9 mouse cellular contexts compared by ENCODE assay signal in the genomic region with DNA sequence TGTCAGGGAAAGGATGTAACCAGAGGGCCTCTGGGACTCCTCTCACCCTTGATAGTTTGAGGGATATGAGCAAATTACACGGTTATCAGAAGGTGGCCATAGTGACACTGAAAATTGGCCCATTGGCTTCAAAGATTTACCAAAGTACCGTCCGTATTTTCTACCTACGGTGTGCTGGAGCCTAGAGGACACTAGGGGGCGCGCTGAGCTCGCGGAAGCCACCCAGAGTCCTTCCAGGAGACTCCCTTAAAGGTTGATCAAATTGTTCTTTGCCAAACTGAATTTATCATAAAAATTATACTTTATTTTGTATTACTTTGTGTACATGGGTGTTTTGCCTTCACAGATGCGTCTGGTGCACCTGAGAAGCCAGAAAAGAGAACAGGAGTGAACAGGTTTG. TPM values are rescaled to one million over a fixed set of nuclear protein-coding genes. Genes with fewer than 3 reads are reported as not detected.
A peak's percentile ranks its signal among the peaks of the same experiment; 100 is the strongest.
DNase-seq lines count a peak whose midpoint lies in the region; ATAC-seq and TF ChIP-seq lines count a peak whose summit lies in the region.
"Had no signal": no experiment of that assay in that cellular context is flagged by ENCODE, and none has a peak within 500 bp of the region (broad histone marks: within the 10 kb centered on the region; RNA-seq: fewer than 3 reads in every experiment).

No protein-coding gene starts in this region.

- intact Hi-C loops in heart, postnatal 14 days (cut with DNase I), result loop anchor here (1.0 kb wide), 1 partner anchor 25 kb away; no protein-coding TSS in a partner anchor

- H3K9ac ChIP-seq in forebrain, embryonic 14.5 days (ENCODE audit: low read length), result no peak overlapping the region
- no peak overlapping the region for H3K9ac ChIP-seq in forebrain, embryonic 12.5 days
- H3K9ac ChIP-seq in ES-E14 (ENCODE audit: insufficient read depth, low read depth, low read length, poor library complexity, severe bottlenecking), result peak overlapping the region; percentile 62; the same call in 1 of the 2 replicates
- H3K9ac ChIP-seq in stomach, postnatal 0 days (ENCODE audit: low read length), result no peak overlapping the region
- H3K9ac ChIP-seq: limb, embryonic 15.5 days had no signal

- peak; percentile 67 for DNase-seq in forebrain, embryonic 14.5 days (ENCODE audit: low spot score)
- no peak for DNase-seq in ES-E14 (ENCODE audit: low read depth, low spot score)
- peak; percentile 11 for DNase-seq in cerebellum, adult 9-11 months
- peak; percentile 69 to 76 for DNase-seq in heart, postnatal 14 days
- DNase-seq in layer of hippocampus, postnatal 10 days (ENCODE audit: low spot score in 2 of 2), result peak; percentile 51 to 67
- peak; percentile 66 for DNase-seq in mesoderm, embryonic 11.5 days (ENCODE audit: low read depth, low spot score)
- peak; percentile 67 for DNase-seq in stomach, postnatal 0 days (ENCODE audit: low spot score)

- H3K4me1 ChIP-seq in forebrain, embryonic 14.5 days (ENCODE audit: control insufficient read depth, insufficient read depth, low read length), result no peaks in the 10 kb centered on the region
- no peaks in the 10 kb centered on the region for H3K4me1 ChIP-seq in forebrain, embryonic 12.5 days
- peaks cover 2 to 14% of the 10 kb centered on the region in 2 experiments; a peak in 3 of 4 replicates for H3K4me1 ChIP-seq in ES-E14 (ENCODE audit: control insufficient read depth in 2 of 2, insufficient read depth in 2 of 2, low read length in 2 of 2, poor library complexity in 1 of 2)
- H3K4me1 ChIP-seq in stomach, postnatal 0 days (replicated peaks; ENCODE audit: control insufficient read depth, insufficient read depth), result no peaks in the 10 kb centered on the region
- H3K4me1 ChIP-seq: limb, embryonic 15.5 days had no signal

- TF ChIP-seq CTCF in stomach, postnatal 0 days (IDR thresholded peaks at IDR 0.05; ENCODE audit: low read depth), result peak; percentile 93

- in situ Hi-C loops in ES-E14 (cut with MboI; ENCODE audit: low sequenced_read_pairs in 2 of 2, unreplicated experiment in 2 of 2), result no loop called here

- no peak overlapping the region for H3K27ac ChIP-seq in forebrain, embryonic 14.5 days (ENCODE audit: low read depth, low read length)
- H3K27ac ChIP-seq in forebrain, embryonic 12.5 days, result no peak overlapping the region
- no peak overlapping the region for H3K27ac ChIP-seq in ES-E14 (ENCODE audit: insufficient read depth, low read depth, low read length, poor library complexity, severe bottlenecking)
- no peak overlapping the region for H3K27ac ChIP-seq in stomach, postnatal 0 days (replicated peaks)
- H3K27ac ChIP-seq: limb, embryonic 15.5 days had no signal

- 2% methylated on average over 9 of the region's 9 CpGs for WGBS in forebrain, embryonic 14.5 days
- 2% methylated on average over 9 of the region's 9 CpGs for WGBS in forebrain, embryonic 12.5 days
- WGBS in stomach, postnatal 0 days, result under 1% methylated on average over 9 of the region's 9 CpGs

- no peak for TF ChIP-seq EP300 in stomach, postnatal 0 days (optimal IDR thresholded peaks at IDR 0.05)

- H3K27me3 ChIP-seq in forebrain, embryonic 14.5 days (replicated peaks; ENCODE audit: control insufficient read depth, insufficient read depth, low read length), result no peaks in the 10 kb centered on the region
- H3K27me3 ChIP-seq in forebrain, embryonic 12.5 days, result no peaks in the 10 kb centered on the region
- H3K27me3 ChIP-seq in stomach, postnatal 0 days (ENCODE audit: control insufficient read depth, insufficient read depth, low read length), result no peaks in the 10 kb centered on the region
- H3K27me3 ChIP-seq: limb, embryonic 15.5 days had no signal

- no peak for ATAC-seq in forebrain, embryonic 14.5 days
- no peak for ATAC-seq in forebrain, embryonic 12.5 days (ENCODE audit: low FRiP score)
- no peak for ATAC-seq in stomach, postnatal 0 days (ENCODE audit: low FRiP score, low TSS enrichment)

- H3K4me2 ChIP-seq in forebrain, embryonic 14.5 days (ENCODE audit: low read length), result no peak overlapping the region
- H3K4me2 ChIP-seq in forebrain, embryonic 12.5 days, result no peak overlapping the region
- no peak overlapping the region for H3K4me2 ChIP-seq in stomach, postnatal 0 days (replicated peaks; ENCODE audit: low read depth)
- H3K4me2 ChIP-seq: limb, embryonic 15.5 days had no signal

- H3K9me3 ChIP-seq in forebrain, embryonic 14.5 days (replicated peaks; ENCODE audit: control insufficient read depth, low read length), result no peaks in the 10 kb centered on the region
- no peaks in the 10 kb centered on the region for H3K9me3 ChIP-seq in forebrain, embryonic 12.5 days
- H3K9me3 ChIP-seq in ES-E14 (ENCODE audit: control insufficient read depth, insufficient read depth, low read depth, low read length), result no peaks in the 10 kb centered on the region
- H3K9me3 ChIP-seq in stomach, postnatal 0 days (ENCODE audit: control insufficient read depth, low read length), result no peaks in the 10 kb centered on the region
- H3K9me3 ChIP-seq: limb, embryonic 15.5 days had no signal

- no peak overlapping the region for H3K4me3 ChIP-seq in forebrain, embryonic 14.5 days (ENCODE audit: low read depth, low read length)
- no peak overlapping the region for H3K4me3 ChIP-seq in forebrain, embryonic 12.5 days (replicated peaks)
- H3K4me3 ChIP-seq in ES-E14 (ENCODE audit: insufficient read depth in 1 of 2, low read depth in 1 of 2, low read length in 2 of 2, poor library complexity in 1 of 2, severe bottlenecking in 1 of 2), result no peak overlapping the region
- no peak overlapping the region for H3K4me3 ChIP-seq in stomach, postnatal 0 days (ENCODE audit: low read depth, low read length)
- H3K4me3 ChIP-seq: limb, embryonic 15.5 days had no signal

- H3K36me3 ChIP-seq in forebrain, embryonic 14.5 days (ENCODE audit: control insufficient read depth, insufficient read depth, low read length), result no peaks in the 10 kb centered on the region
- H3K36me3 ChIP-seq in forebrain, embryonic 12.5 days (replicated peaks), result no peaks in the 10 kb centered on the region
- H3K36me3 ChIP-seq in ES-E14 (ENCODE audit: control insufficient read depth, insufficient read depth, low read length, poor library complexity, severe bottlenecking), result no peaks in the 10 kb centered on the region
- no peaks in the 10 kb centered on the region for H3K36me3 ChIP-seq in stomach, postnatal 0 days (ENCODE audit: control insufficient read depth, insufficient read depth, low read length)
- H3K36me3 ChIP-seq: limb, embryonic 15.5 days had no signal

TF ChIP-seq in ES-E14, 5 proteins besides CTCF, POLR2A, EP300 and RAD21:
- TF ChIP-seq MAFK (IDR thresholded peaks at IDR 0.05; ENCODE audit: insufficient read depth, low read depth, low read length) (no peak), ZC3H11A (IDR thresholded peaks at IDR 0.05; ENCODE audit: borderline replicate concordance, low read depth, low read length) (peak; percentile 90; the same call in 1 of the 2 replicates), ZNF384 (IDR thresholded peaks at IDR 0.05; ENCODE audit: low read depth, low read length) (no peak)

RNA-seq across cellular contexts. Expression of a gene that starts 14.2 kb away (rescaled TPM):
- polyA plus RNA-seq in forebrain, embryonic 14.5 days (2014; fragmentation: Nextera tagmentation; extraction: Ambion mirVana), result 0.23 TPM in 1 of 2 replicates, not detected in the other
- polyA plus RNA-seq in forebrain, embryonic 12.5 days (2016; fragmentation: Nextera tagmentation; extraction: Ambion mirVana), result 0.04 TPM in 1 of 2 replicates, not detected in the other
- total RNA-seq in ES-E14 (2012; rRNA removed), result 2.1 and 3.1 TPM in 2 replicates
- under 1 TPM; 0.12 to 0.20 TPM for total RNA-seq in heart, postnatal 14 days (2021)
- total RNA-seq in layer of hippocampus, postnatal 10 days (2021), result under 1 TPM in 1 of 2 experiments, not detected in 1; 0.07 TPM
- polyA plus RNA-seq in stomach, postnatal 0 days (2015; fragmentation: Nextera tagmentation; extraction: Ambion mirVana), result 0.99 and 1.4 TPM in 2 replicates

RNA-seq across cellular contexts. Expression of a gene that starts 21.8 kb away (rescaled TPM):
- polyA plus RNA-seq in forebrain, embryonic 14.5 days (2014; fragmentation: Nextera tagmentation; extraction: Ambion mirVana), result 0.20 TPM in 1 of 2 replicates, not detected in the other
- polyA plus RNA-seq in forebrain, embryonic 12.5 days (2016; fragmentation: Nextera tagmentation; extraction: Ambion mirVana), result 0.14 TPM in 1 of 2 replicates, not detected in the other
- 844 and 868 TPM in 2 replicates for total RNA-seq in ES-E14 (2012; rRNA removed)
- total RNA-seq in heart, postnatal 14 days (2021), result not detected
- under 1 TPM in 1 of 2 experiments, not detected in 1; 0.25 TPM for total RNA-seq in layer of hippocampus, postnatal 10 days (2021)
- not detected in 2 replicates for polyA plus RNA-seq in stomach, postnatal 0 days (2015; fragmentation: Nextera tagmentation; extraction: Ambion mirVana)
- polyA plus RNA-seq: limb, embryonic 15.5 days had no signal

RNA-seq across cellular contexts. Expression of a gene that starts 32.6 kb away (rescaled TPM):
- polyA plus RNA-seq in forebrain, embryonic 14.5 days (2014; fragmentation: Nextera tagmentation; extraction: Ambion mirVana), result 40.8 and 48.8 TPM in 2 replicates
- polyA plus RNA-seq in forebrain, embryonic 12.5 days (2016; fragmentation: Nextera tagmentation; extraction: Ambion mirVana), result 53.4 and 59.0 TPM in 2 replicates
- 7.6 and 10.5 TPM in 2 replicates for total RNA-seq in ES-E14 (2012; rRNA removed)
- 1 to 10 TPM; 6.0 to 7.9 TPM for total RNA-seq in heart, postnatal 14 days (2021)
- 1 to 10 TPM; 7.5 to 8.0 TPM for total RNA-seq in layer of hippocampus, postnatal 10 days (2021)
- polyA plus RNA-seq in stomach, postnatal 0 days (2015; fragmentation: Nextera tagmentation; extraction: Ambion mirVana), result 32.7 and 34.5 TPM in 2 replicates

RNA-seq across cellular contexts. Expression of a gene that starts 32.8 kb away (rescaled TPM):
- 4.7 and 6.5 TPM in 2 replicates for polyA plus RNA-seq in forebrain, embryonic 14.5 days (2014; fragmentation: Nextera tagmentation; extraction: Ambion mirVana)
- 19.0 and 19.1 TPM in 2 replicates for polyA plus RNA-seq in forebrain, embryonic 12.5 days (2016; fragmentation: Nextera tagmentation; extraction: Ambion mirVana)
- total RNA-seq in ES-E14 (2012; rRNA removed), result 28.5 and 31.8 TPM in 2 replicates
- 1 to 10 TPM; 4.2 to 4.3 TPM for total RNA-seq in heart, postnatal 14 days (2021)
- total RNA-seq in layer of hippocampus, postnatal 10 days (2021), result 1 to 10 TPM; 7.7 to 9.7 TPM
- 7.1 and 7.4 TPM in 2 replicates for polyA plus RNA-seq in stomach, postnatal 0 days (2015; fragmentation: Nextera tagmentation; extraction: Ambion mirVana)

RNA-seq across cellular contexts. Expression of a gene that starts 45.1 kb away (rescaled TPM):
- polyA plus RNA-seq in forebrain, embryonic 14.5 days (2014; fragmentation: Nextera tagmentation; extraction: Ambion mirVana), result 1.5 and 2.0 TPM in 2 replicates
- 5.1 and 5.6 TPM in 2 replicates for polyA plus RNA-seq in forebrain, embryonic 12.5 days (2016; fragmentation: Nextera tagmentation; extraction: Ambion mirVana)
- 2.1 and 4.8 TPM in 2 replicates for total RNA-seq in ES-E14 (2012; rRNA removed)
- 1 to 10 TPM; 1.3 to 1.9 TPM for total RNA-seq in heart, postnatal 14 days (2021)
- total RNA-seq in layer of hippocampus, postnatal 10 days (2021), result under 1 TPM; 0.31 to 0.39 TPM
- polyA plus RNA-seq in stomach, postnatal 0 days (2015; fragmentation: Nextera tagmentation; extraction: Ambion mirVana), result 0.96 and 1.2 TPM in 2 replicates

Comparison
In these comparisons a context has a peak if more than half of its experiments do, and no peak if none do; other contexts are left out.
1. RNA of a gene that starts 21.8 kb away (total RNA-seq): 844 to 868 TPM in ES-E14; 0.25 TPM in layer of hippocampus, postnatal 10 days and not detected in heart, postnatal 14 days; every median in the first group is over 100 times any median in the second.